Mouse (Mus musculus) megakaryocyte-erythroid progenitor cell, adult 5-6 weeks (primary cell): ENCODE measurements around the gene Rmi1. TPM values are rescaled to one million over a fixed set of nuclear protein-coding genes. Genes with fewer than 3 reads are reported as not detected.
"Not testable (repeated sequence)": the region's sequence is repeated elsewhere in the genome, so short reads cannot be mapped to it uniquely, and the experiment has no call there.

Source experiments
- ATAC-seq: replicated peaks from 2 replicates; pipeline ENCODE4 v1.8.0; 2016; ENCODE audit warnings: mild to moderate bottlenecking, inconsistent platforms; ENCODE audit not compliant: severe bottlenecking, poor library complexity, low FRiP score, low TSS enrichment
- total RNA-seq, 2 experiments: library from RNA; stranded (forward) in 1 of 2; stranded (reverse) in 1 of 2; fragments of 200-1000, 215-1000 nt in 1 of 2; fragments of >200 nt in 1 of 2; fragmentation: Nextera tagmentation in 1 of 2; gene quantifications; 2 replicates each; pipeline ENCODE4 v1.2.3; 2014 to 2017

Gene Rmi1
- total RNA-seq, 2 experiments from 2014 or later: 40.3 to 45.3 TPM

DNA sequence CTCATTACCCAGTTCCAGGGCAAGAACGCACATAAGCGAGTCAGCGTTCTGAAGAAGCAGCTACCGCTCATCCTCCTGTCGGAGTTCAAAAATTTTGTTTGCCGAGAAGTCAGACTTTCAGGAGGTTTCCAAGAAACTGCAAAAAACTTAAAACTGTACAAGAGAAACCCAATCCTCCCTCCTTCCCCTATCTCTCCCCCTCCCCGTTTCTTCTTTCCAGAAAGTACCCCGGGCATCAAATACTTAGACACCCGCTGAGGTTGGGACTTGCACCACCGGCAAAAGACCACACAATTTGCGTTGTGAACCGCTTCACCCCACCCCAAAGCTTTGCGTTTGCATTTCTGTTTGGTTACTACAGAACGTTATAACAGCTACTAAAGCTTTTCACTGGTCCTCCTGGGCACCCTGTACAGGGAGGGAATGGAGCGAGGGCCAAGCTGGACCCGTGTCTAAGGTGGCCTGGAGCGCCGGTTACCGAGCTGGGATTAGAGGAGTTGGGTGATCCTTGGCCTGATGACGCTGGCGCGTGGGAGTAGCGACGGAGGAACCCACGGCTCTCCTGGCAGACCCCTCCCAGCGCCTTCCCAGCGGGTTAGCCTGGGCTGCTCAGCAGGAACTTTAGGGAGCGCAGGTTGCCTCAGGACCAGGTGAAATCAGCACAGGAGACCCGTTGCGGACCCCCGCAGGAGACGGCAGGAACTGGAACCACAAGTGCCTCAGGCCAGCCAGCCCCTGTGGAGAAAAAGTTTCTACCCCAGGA is 50.8 kb downstream of the Rmi1 start:
- no peak for ATAC-seq

DNA sequence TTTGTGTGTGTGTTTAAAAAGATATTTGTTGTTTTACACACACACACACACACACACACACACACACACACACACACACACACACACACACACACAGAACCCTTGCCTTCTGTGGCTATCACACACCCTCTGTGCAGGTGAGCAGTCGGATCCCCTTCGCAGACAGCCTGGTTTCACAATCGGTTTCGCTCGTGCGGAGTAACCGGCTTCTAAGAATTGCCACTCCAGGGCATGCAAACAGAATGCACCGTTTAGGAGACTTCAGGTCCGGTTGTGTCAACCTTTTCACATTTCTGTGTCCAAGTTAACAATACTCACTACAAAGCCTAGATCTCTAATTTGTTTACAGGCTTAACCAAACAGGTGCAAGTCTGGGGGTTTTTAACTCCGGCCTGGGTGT is 51.5 kb downstream of the Rmi1 start:
- ATAC-seq: no peak

- no peak for ATAC-seq
These were observed 54.5 kb downstream of the Rmi1 start for GRCm38 (mm10) chr13:58456547-58456946.

GRCm38 (mm10) chr13:58458811-58459210 is 56.8 kb downstream of the Rmi1 start:
- not testable (repeated sequence) for ATAC-seq

Other genes starting within 250 kb of the Rmi1 start
- 28.7 and 32.6 TPM in 2 replicates for gene Idnk, start 244.6 kb upstream of the Rmi1 start, total RNA-seq (2014; fragmentation: Nextera tagmentation)
- 29.1 and 43.7 TPM in 2 replicates for gene Idnk, start 244.6 kb upstream of the Rmi1 start, total RNA-seq (2017)
- 72.5 and 79.4 TPM in 2 replicates for gene Ubqln1, start 186.6 kb upstream of the Rmi1 start, total RNA-seq (2014; fragmentation: Nextera tagmentation)
- gene Ubqln1, start 186.6 kb upstream of the Rmi1 start, total RNA-seq (2017): 76.5 and 87.6 TPM in 2 replicates
- 13.4 and 20.4 TPM in 2 replicates for gene Gkap1, start 126.5 kb upstream of the Rmi1 start, total RNA-seq (2014; fragmentation: Nextera tagmentation)
- gene Gkap1, start 126.5 kb upstream of the Rmi1 start, total RNA-seq (2017): 27.6 and 33.6 TPM in 2 replicates
- not detected in 2 replicates for gene Kif27, start 43.1 kb upstream of the Rmi1 start, total RNA-seq (2014; fragmentation: Nextera tagmentation)
- 0.50 and 0.75 TPM in 2 replicates for gene Kif27, start 43.1 kb upstream of the Rmi1 start, total RNA-seq (2017)
- gene 2210016F16Rik, start 17.0 kb upstream of the Rmi1 start, total RNA-seq (2014; fragmentation: Nextera tagmentation): 30.6 and 33.0 TPM in 2 replicates
- 27.4 and 29.2 TPM in 2 replicates for gene 2210016F16Rik, start 17.0 kb upstream of the Rmi1 start, total RNA-seq (2017)
- 881 and 1,123 TPM in 2 replicates for gene Hnrnpk, start 1.1 kb downstream of the Rmi1 start, total RNA-seq (2014; fragmentation: Nextera tagmentation)
- gene Hnrnpk, start 1.1 kb downstream of the Rmi1 start, total RNA-seq (2017): 2,464 and 2,675 TPM in 2 replicates
- 1.4 TPM in 1 of 2 replicates, not detected in the other for gene Slc28a3, start 208.6 kb downstream of the Rmi1 start, total RNA-seq (2014; fragmentation: Nextera tagmentation)
- gene Slc28a3, start 208.6 kb downstream of the Rmi1 start, total RNA-seq (2017): not detected in 2 replicates